Mouse (Mus musculus): Measurements from ENCODE around the gene Prr36.

- TF ChIP-seq CTCF (IDR thresholded peaks at IDR 0.05; ENCODE audit: borderline replicate concordance, control insufficient read depth, extremely low read depth, insufficient read depth, low read length, poor library complexity), result no peak
- no peak for TF ChIP-seq POLR2A (IDR thresholded peaks at IDR 0.05; ENCODE audit: control insufficient read depth, extremely low read depth, insufficient read depth, low read length, poor library complexity)
Observed at GRCm38 (mm10) chr8:4265160-4265914, 48.1 kb upstream of the Prr36 start.
